Mouse (Mus musculus) small intestine, adult 2 months (tissue): ENCODE measurements around the gene Fchsd2. TPM values are rescaled to one million over a fixed set of nuclear protein-coding genes. Genes with fewer than 3 reads are reported as not detected.

Experiments
- H3K27ac ChIP-seq: fragments of 200-500 bp; 2 replicates; pipeline ENCODE4 v1.5.1; 2012; ENCODE audit warnings: low read depth, low read length, control low read depth, inconsistent platforms; ENCODE audit not compliant: insufficient read depth
- H3K27me3 ChIP-seq: fragments of 200-500 bp; 2 replicates; pipeline ENCODE4 v1.6.1; 2012; ENCODE audit warnings: mild to moderate bottlenecking, moderate library complexity, low read length, inconsistent platforms; ENCODE audit not compliant: control insufficient read depth, insufficient read depth
- H3K36me3 ChIP-seq: fragments of 200-500 bp; 2 replicates; pipeline ENCODE4 v1.6.1; 2012; ENCODE audit warnings: mild to moderate bottlenecking, low read length, control low read depth, inconsistent platforms; ENCODE audit not compliant: control insufficient read depth, insufficient read depth
- H3K4me1 ChIP-seq: fragments of 200-500 bp; 2 replicates; pipeline ENCODE4 v1.6.1; 2012; ENCODE audit warnings: low read length, inconsistent platforms, mixed read lengths; ENCODE audit not compliant: control insufficient read depth, insufficient read depth, insufficient read length
- H3K4me3 ChIP-seq: fragments of 200-500 bp; 2 replicates; pipeline ENCODE4 v1.5.1; 2012; ENCODE audit warnings: low read depth, mild to moderate bottlenecking, control low read depth, inconsistent platforms, low read length, moderate library complexity
- CTCF ChIP-seq: fragments of 200-500 bp; IDR thresholded peaks from 2 replicates; pipeline ENCODE4 v1.5.1; 2012; ENCODE audit warnings: low read depth, mild to moderate bottlenecking, control low read depth, inconsistent platforms, low read length, moderate library complexity, mixed read lengths; ENCODE audit not compliant: insufficient replicate concordance, insufficient read length; ENCODE audit errors: extremely low read depth
- POLR2A ChIP-seq: fragments of 200-500 bp; IDR thresholded peaks from 2 replicates; pipeline ENCODE4 v1.6.1; 2012; ENCODE audit warnings: low read depth, mild to moderate bottlenecking, control low read depth, inconsistent platforms, low read length, moderate library complexity
- WGBS: fragments of 180-500 bp; shearing (Covaris S2); methylation state at CpG from one replicate; pipeline ENCODE4 v1.1.7; 2018; 5-methylcytosine and 5-hydroxymethylcytosine counted together
- polyA plus RNA-seq: library from polyadenylated mRNA; depleted of rRNA; stranded (reverse); fragments of >200 nt; gene quantifications from 2 replicates; pipeline ENCODE4 v1.2.3, GENCODE M21; 2012

The Fchsd2 gene
- polyA plus RNA-seq, 1 experiment: 6.9 TPM

DNA sequence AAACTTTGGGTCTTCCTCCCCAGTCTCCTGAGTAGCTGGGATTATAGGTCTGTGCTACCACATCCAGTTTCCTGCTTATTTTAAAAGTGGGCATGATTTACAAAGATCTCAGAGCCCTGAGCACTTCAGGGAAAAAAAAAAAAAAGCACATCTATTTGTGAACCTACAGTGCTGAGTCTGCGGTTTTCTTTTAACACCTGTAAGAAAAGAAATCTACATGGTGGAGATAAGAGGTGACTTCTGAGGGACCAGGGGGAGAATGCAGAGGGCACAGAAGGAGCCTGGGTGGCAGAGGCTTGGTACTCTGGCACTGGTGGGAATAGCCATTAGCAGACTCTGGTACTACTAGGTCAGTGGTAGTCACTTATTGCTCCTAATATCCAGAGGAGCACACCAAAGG is 227.1 kb downstream of the Fchsd2 start:
- no peak for TF ChIP-seq POLR2A
- TF ChIP-seq CTCF: no peak
- Histone ChIP-seq H3K4me3 (no peak overlapping the region), H3K27ac (peak overlapping the region; percentile 96; the same call in 1 of the 2 replicates), H3K36me3 (0 out of 2 replicates have a peak, but pooled peaks cover 2% of the 10 kb centered on the region), H3K4me1 (peaks cover 23% of the 10 kb centered on the region), H3K27me3 (no peaks in the 10 kb centered on the region)
- WGBS: 43% methylated on average over 1 of the region's 1 CpGs

DNA sequence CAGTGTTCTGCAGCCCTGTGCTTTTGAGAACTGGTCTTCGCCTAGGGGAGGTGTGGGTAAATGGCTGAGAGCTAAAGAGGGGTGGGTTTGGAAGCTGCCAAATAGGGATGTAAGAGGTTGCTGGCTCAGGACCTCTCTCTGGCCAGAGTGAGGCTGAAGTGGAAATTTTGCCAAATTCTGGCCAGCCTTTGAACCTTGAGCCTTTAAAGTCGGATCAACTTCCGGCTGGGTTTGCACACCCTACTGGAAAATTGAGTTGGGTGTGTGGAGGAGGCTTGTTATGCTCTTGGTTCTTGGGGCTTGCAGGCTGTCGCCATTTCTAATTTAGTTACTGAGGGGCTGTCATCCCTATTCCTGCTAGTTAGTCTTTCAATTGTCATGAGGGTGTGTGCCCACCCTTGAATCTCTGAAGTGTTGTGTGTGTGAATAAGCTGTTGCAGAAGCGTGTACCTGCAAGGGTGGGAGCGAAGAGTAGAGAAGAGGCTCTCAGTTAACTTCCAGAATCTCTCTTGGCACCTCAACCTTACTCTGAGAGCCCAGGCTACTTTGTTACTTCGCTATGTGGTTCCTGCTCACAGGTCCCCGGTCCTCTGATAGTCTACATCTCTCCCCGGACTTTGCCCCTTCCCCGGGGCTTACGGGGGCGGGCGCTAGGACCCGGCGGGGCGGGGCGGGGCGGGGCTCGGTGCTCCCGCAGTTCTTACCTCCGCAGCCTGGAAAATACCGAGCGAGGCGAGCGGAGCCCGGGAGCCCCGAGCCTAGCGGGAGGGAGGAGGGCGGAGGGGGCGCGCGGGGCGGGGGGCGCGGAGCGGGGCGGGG is 227.9 kb downstream of the Fchsd2 start:
- WGBS: 4% methylated on average over 37 of the region's 37 CpGs
- Histone ChIP-seq H3K36me3 (peaks cover 6% of the 10 kb centered on the region; the same call in 1 of the 2 replicates), H3K4me3 (peak overlapping the region; percentile 82), H3K27ac (peak overlapping the region; percentile 96), H3K4me1 (peaks cover 23% of the 10 kb centered on the region), H3K27me3 (no peaks in the 10 kb centered on the region)
- TF ChIP-seq CTCF: no peak
- peak; percentile 30; the same call in 1 of the 2 replicates for TF ChIP-seq POLR2A

DNA sequence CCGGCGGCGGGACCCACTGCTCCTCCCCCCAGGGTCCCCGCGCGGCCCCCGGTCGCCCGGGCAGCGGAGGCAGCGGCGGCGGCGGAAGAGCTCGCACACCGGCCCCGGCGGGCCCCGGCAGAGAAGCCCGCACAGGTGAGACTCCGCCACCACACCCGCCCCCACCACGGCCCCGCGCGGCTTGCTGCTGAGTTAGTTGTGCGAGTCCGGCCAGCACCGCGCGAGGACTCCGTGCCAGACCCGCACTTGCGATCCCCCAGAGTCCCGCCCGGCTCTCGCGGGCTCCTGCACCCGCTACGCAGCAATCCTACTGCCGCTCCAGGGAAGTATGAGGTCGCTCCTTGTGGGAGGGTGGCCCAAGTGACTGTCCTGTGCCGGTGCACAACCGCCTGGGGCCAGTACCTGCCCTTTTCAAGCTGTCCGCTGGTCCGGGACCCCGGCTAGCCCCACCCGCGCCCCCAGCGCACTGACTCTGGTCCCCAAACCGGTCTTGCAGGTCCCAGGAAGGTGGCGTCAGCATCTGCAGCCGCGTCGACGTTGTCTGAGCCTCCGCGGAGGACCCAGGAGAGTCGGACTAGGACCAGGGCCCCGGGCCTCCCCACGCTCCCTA is 228.7 kb downstream of the Fchsd2 start:
- H3K27me3 ChIP-seq: no peaks in the 10 kb centered on the region
- under 1% methylated on average over 61 of the region's 61 CpGs for WGBS
- peak overlapping the region; percentile 70 for H3K27ac ChIP-seq
- H3K4me1 ChIP-seq: peaks cover 28% of the 10 kb centered on the region
- H3K36me3 ChIP-seq: peaks cover 9% of the 10 kb centered on the region; the same call in 1 of the 2 replicates
- TF ChIP-seq POLR2A (no peak), CTCF (no peak)
- peak overlapping the region; percentile 82 for H3K4me3 ChIP-seq

DNA sequence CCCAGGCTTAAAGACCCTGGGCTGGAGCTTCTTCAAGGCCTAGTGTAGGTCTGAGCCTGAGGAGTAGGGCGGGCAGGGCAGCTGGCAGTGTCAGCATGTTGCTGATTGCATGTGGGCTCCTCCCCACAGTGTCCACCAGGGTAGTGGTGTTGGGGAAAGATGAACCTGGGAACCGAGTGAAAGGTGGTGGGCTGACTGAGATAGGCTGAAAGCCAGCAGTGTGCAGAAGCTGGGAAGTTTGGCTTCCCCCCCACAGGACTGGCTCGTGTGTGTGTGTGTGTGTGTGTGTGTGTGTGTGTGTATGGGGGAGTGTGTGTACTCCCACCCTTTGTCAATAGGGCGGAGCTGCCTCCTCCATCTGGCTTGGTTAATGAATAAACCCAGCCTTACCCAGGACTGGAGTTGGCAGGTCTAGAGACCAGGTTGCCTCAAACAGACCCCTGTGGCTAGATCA is 230.5 kb downstream of the Fchsd2 start:
- Histone ChIP-seq H3K27ac (peak overlapping the region; percentile 70), H3K4me1 (peaks cover 25% of the 10 kb centered on the region), H3K4me3 (peak overlapping the region; percentile 82), H3K27me3 (no peaks in the 10 kb centered on the region), H3K36me3 (peaks cover 10% of the 10 kb centered on the region)
- TF ChIP-seq POLR2A (no peak; the same call in 1 of the 2 replicates), CTCF (peak; percentile 46; the same call in 1 of the 2 replicates)
- WGBS: 38% methylated on average over 4 of the region's 4 CpGs

DNA sequence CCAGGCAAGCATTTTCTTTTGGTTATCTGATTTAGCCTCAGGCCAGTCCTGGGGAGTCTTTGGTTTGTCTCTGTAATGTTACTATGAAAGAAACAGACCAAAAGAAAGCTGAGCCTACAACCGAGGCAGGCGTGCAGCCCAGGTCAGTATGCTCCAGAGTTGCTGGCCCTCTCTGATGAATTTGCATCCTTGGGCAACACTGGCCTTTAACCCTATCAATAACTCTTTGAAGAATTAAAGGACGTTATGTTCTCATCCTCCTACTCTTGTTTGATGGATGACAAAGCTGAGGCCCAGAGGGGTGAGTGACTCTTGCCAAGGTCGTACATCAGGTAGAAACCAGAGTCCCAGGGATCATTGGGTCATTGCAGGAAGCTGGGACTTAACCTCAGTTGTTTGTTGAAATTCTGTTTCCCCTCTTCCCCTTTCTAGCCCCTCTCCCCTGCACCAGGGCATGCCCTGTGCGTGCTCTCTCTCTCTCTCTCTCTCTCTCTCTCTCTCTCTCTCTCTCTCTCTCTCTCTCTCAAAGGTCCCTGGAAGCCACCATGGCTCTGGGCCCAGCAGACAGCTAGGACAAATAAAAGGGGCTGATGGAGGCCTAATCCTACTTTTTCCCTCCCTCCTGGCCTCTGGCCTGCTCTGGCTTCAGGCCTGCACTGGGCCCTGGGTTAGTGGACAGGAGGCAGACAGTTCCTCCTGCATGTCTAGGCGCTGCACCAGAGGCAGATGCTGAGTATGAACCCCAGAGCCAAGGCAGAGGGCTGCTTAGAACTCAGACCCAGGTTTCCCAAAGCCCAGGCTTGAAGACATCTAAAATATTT is 231.7 kb downstream of the Fchsd2 start:
- 44% methylated on average over 6 of the region's 6 CpGs for WGBS
- Histone ChIP-seq H3K4me3 (no peak overlapping the region), H3K27ac (0 out of 2 replicates have a peak overlapping the region, but pooled peaks have one; percentile 2)

DNA sequence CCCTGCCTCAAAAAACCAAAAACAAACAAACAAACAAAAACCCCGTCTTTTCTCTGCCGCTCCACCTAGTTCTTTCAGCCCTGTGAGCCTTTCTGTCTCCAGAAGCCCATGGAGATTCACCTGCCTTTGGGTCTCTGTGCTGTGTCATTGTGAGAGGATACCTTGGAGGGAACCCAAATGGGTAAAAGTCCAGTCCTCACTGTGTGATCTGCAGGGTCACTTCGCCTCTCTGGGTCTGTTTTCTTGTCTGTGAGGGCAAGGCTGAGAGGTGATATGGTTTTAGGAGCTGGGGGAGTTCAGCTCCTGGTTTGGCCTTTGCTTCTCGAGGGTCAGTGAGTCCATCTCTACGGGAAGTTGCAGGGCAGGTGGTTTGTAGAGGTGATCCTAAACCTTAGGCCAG is 233.3 kb downstream of the Fchsd2 start:
- no peak overlapping the region for H3K27ac ChIP-seq
- H3K27me3 ChIP-seq: no peaks in the 10 kb centered on the region
- TF ChIP-seq POLR2A (no peak), CTCF (no peak)
- peaks cover 18% of the 10 kb centered on the region for H3K36me3 ChIP-seq
- peaks cover 17% of the 10 kb centered on the region for H3K4me1 ChIP-seq
- 40% methylated on average over 5 of the region's 5 CpGs for WGBS
- no peak overlapping the region for H3K4me3 ChIP-seq

More for the DNA sequence above, 231.7 kb downstream of the Fchsd2 start:
- Histone ChIP-seq H3K36me3 (peaks cover 10% of the 10 kb centered on the region), H3K27me3 (no peaks in the 10 kb centered on the region), H3K4me1 (peaks cover 25% of the 10 kb centered on the region)
- TF ChIP-seq CTCF (no peak), POLR2A (no peak)

DNA sequence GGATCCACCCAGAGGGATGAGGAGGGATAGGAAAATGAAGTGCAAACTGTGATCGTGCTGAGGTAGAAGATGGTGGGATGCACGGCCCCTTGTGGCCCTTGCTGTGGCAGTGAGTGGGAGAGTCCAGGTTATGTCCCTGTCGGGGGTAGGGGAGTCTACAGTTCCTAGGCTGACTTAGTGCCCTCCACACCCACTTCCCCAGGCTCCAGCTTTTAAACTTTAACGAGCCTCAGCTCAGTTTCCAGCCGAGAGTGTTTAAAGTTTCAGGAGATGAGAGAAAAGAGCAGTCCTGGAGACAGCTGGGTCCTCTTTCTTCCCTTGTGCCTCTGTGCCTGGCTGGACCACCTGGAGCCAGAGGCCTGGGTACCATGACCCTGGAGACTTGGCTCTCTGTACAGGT is 234.6 kb downstream of the Fchsd2 start:
- 40% methylated on average over 5 of the region's 5 CpGs for WGBS
- H3K4me1 ChIP-seq: peaks cover 13% of the 10 kb centered on the region
- no peak overlapping the region for H3K4me3 ChIP-seq
- H3K27ac ChIP-seq: no peak overlapping the region
- H3K27me3 ChIP-seq: no peaks in the 10 kb centered on the region
- peaks cover 21% of the 10 kb centered on the region for H3K36me3 ChIP-seq
- TF ChIP-seq POLR2A (no peak), CTCF (no peak)
